Mouse (Mus musculus): ENCODE measurements around the gene Pklr.

- TF ChIP-seq EP300 (IDR thresholded peaks at IDR 0.05; ENCODE audit: low read depth) (no peak), CTCF (IDR thresholded peaks at IDR 0.05; ENCODE audit: low read depth) (no peak)
Observed at GRCm38 (mm10) chr3:89175544-89175943, 39.6 kb downstream of the Pklr start.
